Mouse (Mus musculus): ENCODE measurements around the gene Osbpl2. TPM values are rescaled to one million over a fixed set of nuclear protein-coding genes. Genes with fewer than 3 reads are reported as not detected.

Osbpl2 gene
- polyA plus RNA-seq, 1 experiment from 2014 or later, result 59.9 TPM

- H3K9me3 ChIP-seq (replicated peaks; ENCODE audit: control insufficient read depth, low read length), result no peaks in the 10 kb centered on the region
- no peak overlapping the region for H3K27ac ChIP-seq (ENCODE audit: low read depth, low read length)
- under 1% methylated on average over 41 of the region's 57 CpGs for WGBS
- H3K4me1 ChIP-seq (ENCODE audit: control insufficient read depth, insufficient read depth, low read length), result peaks cover 20% of the 10 kb centered on the region; the same call in 1 of the 2 replicates
- no peaks in the 10 kb centered on the region for H3K36me3 ChIP-seq (ENCODE audit: control insufficient read depth, insufficient read depth, low read length)
- H3K4me3 ChIP-seq (ENCODE audit: low read depth, low read length), result peak overlapping the region; percentile 52
- ATAC-seq, result peak; percentile 21; the same call in 1 of the 2 replicates
- peak overlapping the region; percentile 95 for H3K4me2 ChIP-seq (ENCODE audit: low read length)
- H3K27me3 ChIP-seq (replicated peaks; ENCODE audit: control insufficient read depth, insufficient read depth, low read length), result peaks cover 51% of the 10 kb centered on the region
- peak; percentile 50 for DNase-seq (ENCODE audit: low spot score)
- peak overlapping the region; percentile 62 for H3K9ac ChIP-seq (ENCODE audit: low read length)
Observed at GRCm38 (mm10) chr2:180103151-180103977, 15.7 kb upstream of the Osbpl2 start.

DNA sequence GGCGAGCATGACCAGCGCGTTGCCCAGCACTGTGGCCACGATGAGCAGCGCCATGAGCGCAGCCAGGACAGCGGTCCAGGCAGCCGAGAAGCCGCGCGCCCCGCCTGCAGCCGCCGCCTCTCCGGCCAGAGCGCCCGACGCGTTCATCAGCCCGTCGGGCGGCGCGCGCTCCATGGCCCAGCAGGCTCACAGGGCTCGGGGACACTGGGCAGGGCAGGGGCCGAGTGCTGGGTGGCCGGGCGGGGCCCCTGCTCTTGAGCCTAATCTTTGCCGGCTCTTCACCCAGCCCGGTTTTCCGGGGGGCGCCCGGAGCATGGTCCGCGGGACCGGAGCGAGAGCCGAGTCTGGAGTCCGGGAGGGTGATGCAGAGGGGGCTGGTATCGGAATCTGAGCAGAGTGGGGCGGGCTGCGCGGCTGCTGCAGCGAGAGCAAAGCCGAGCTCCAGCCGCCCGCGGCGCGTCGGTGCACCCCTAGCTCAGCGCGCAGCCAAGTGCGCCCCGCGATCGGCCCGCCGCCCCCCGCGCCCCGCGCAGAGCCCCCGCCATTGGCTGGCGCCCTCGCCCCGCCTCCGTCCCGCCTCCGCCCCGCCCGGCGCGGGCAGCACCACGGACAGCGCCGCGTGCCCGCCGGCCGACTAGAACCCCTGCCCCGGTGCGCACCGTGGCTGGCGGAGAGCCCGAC is 15.0 kb upstream of the Osbpl2 start, which contains the start of gene Hrh3:
Hrh3 (minus strand) TSS at position 511 of the 681 bp plus-strand sequence.
- peak within 1 kb of the TSS; percentile 95 for H3K4me2 ChIP-seq (ENCODE audit: low read length)
- peak; percentile 83 for ATAC-seq
- under 1% methylated on average over 82 of the region's 87 CpGs for WGBS
- H3K27me3 ChIP-seq (replicated peaks; ENCODE audit: control insufficient read depth, insufficient read depth, low read length), result peaks cover 51% of the 10 kb centered on the region
- peak within 1 kb of the TSS; percentile 52 for H3K4me3 ChIP-seq (ENCODE audit: low read depth, low read length)
- H3K9me3 ChIP-seq (replicated peaks; ENCODE audit: control insufficient read depth, low read length), result no peaks in the 10 kb centered on the region
- H3K9ac ChIP-seq (ENCODE audit: low read length), result peak within 1 kb of the TSS; percentile 62
- peaks cover 20% of the 10 kb centered on the region; the same call in 1 of the 2 replicates for H3K4me1 ChIP-seq (ENCODE audit: control insufficient read depth, insufficient read depth, low read length)
- DNase-seq (ENCODE audit: low spot score), result peak; percentile 61
- no peaks in the 10 kb centered on the region for H3K36me3 ChIP-seq (ENCODE audit: control insufficient read depth, insufficient read depth, low read length)
- no peak within 1 kb of the TSS for H3K27ac ChIP-seq (ENCODE audit: low read depth, low read length)

GRCm38 (mm10) chr2:180104659-180105377 is 14.3 kb upstream of the Osbpl2 start:
- Histone ChIP-seq H3K27me3 (replicated peaks; ENCODE audit: control insufficient read depth, insufficient read depth, low read length) (peaks cover 51% of the 10 kb centered on the region), H3K4me1 (ENCODE audit: control insufficient read depth, insufficient read depth, low read length) (peaks cover 16% of the 10 kb centered on the region; the same call in 1 of the 2 replicates), H3K4me3 (ENCODE audit: low read depth, low read length) (peak overlapping the region; percentile 52), H3K9ac (ENCODE audit: low read length) (peak overlapping the region; percentile 62; the same call in 1 of the 2 replicates), H3K27ac (ENCODE audit: low read depth, low read length) (no peak overlapping the region), H3K4me2 (ENCODE audit: low read length) (peak overlapping the region; percentile 95), H3K36me3 (ENCODE audit: control insufficient read depth, insufficient read depth, low read length) (no peaks in the 10 kb centered on the region), H3K9me3 (replicated peaks; ENCODE audit: control insufficient read depth, low read length) (no peaks in the 10 kb centered on the region)
- WGBS, result 9% methylated on average over 24 of the region's 24 CpGs
- DNase-seq (ENCODE audit: low spot score) (no peak), ATAC-seq (no peak)

DNA sequence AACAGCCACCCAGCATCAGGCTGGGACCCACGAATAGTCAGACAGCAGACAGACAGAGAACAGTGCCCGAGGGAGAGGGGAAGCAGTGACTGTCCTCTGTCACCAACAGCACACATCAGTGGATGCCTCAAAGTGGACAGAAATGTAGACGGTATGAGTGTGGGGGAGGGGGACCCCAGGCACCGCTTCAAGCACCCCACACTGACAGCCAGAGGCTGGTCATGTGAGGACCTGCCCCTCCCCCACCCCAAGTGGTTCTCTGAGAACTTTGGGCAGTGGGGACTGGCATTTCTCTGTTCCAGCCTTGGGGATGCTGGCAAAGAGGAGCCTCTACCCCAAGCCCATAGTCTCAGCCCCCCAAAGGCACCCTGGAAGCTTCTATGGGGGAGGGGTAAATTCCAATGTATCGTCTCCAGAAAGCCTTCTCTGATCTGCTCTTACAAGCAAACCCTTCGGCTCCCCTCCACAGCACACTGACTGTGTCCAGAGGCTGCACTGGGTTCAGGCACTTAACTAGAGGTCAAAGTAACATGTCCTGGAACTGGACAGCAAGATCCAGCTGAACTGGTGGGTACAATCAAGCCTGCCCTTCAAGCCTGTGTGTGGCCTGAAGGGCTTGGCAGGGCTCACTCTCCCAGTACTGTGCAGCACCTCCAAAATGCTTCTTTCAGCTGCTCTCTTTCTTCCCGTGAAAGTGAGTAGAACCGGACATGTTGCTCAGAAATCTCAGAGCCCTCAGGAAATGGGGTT is 13.5 kb upstream of the Osbpl2 start:
- WGBS, result 26% methylated on average over 8 of the region's 8 CpGs
- DNase-seq (ENCODE audit: low spot score), result no peak
- Histone ChIP-seq H3K4me1 (ENCODE audit: control insufficient read depth, insufficient read depth, low read length) (peaks cover 14% of the 10 kb centered on the region; the same call in 1 of the 2 replicates), H3K4me3 (ENCODE audit: low read depth, low read length) (no peak overlapping the region), H3K4me2 (ENCODE audit: low read length) (no peak overlapping the region), H3K9me3 (replicated peaks; ENCODE audit: control insufficient read depth, low read length) (no peaks in the 10 kb centered on the region), H3K27me3 (replicated peaks; ENCODE audit: control insufficient read depth, insufficient read depth, low read length) (peaks cover 49% of the 10 kb centered on the region), H3K27ac (ENCODE audit: low read depth, low read length) (no peak overlapping the region), H3K9ac (ENCODE audit: low read length) (no peak overlapping the region), H3K36me3 (ENCODE audit: control insufficient read depth, insufficient read depth, low read length) (no peaks in the 10 kb centered on the region)
- no peak for ATAC-seq

DNA sequence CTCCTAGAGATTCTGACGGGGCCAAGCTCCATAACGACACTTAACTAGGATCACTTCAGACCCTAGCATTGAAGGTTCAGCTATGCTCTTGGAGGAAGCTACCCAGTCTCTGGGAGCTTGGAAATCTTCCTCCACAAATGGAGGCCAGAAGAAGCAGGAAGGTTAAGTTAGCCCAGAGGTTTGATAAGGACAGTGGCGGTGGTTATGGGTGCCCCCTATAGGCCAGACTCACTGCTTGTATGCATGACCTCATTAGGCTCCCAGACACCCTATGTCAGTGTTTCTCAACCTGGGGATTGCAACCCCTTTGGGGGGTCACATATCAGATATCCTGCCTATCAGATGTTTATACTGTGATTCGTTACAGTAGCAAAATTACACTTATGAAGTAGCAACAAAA is 12.0 kb upstream of the Osbpl2 start:
- no peak overlapping the region for H3K9ac ChIP-seq (ENCODE audit: low read length)
- H3K27ac ChIP-seq (ENCODE audit: low read depth, low read length), result no peak overlapping the region
- H3K4me2 ChIP-seq (ENCODE audit: low read length), result no peak overlapping the region
- peaks cover 37% of the 10 kb centered on the region for H3K27me3 ChIP-seq (replicated peaks; ENCODE audit: control insufficient read depth, insufficient read depth, low read length)
- 65% methylated on average over 4 of the region's 4 CpGs for WGBS
- H3K4me1 ChIP-seq (ENCODE audit: control insufficient read depth, insufficient read depth, low read length), result peaks cover 14% of the 10 kb centered on the region; the same call in 1 of the 2 replicates
- no peaks in the 10 kb centered on the region for H3K36me3 ChIP-seq (ENCODE audit: control insufficient read depth, insufficient read depth, low read length)
- DNase-seq (ENCODE audit: low spot score) (no peak), ATAC-seq (no peak)
- H3K9me3 ChIP-seq (replicated peaks; ENCODE audit: control insufficient read depth, low read length), result no peaks in the 10 kb centered on the region
- no peak overlapping the region for H3K4me3 ChIP-seq (ENCODE audit: low read depth, low read length)

DNA sequence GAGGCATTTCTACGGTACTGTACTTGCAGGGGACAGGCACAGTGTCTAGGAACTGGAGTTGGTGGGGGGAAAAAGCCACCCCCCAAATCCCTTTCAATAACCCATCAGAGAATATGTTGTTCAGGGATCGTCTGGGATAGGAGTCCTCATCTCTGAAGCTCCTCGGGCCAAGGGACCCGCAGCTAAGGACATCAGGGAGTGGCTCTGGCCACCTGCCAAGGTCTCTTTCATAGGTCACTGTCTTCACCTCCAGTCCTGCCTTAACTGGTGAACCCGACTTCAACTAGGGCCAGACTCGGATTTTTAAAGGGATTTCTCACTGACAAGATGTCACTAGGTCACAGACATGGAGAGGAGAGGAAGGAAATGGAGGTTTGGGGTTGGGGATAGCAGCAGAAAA is 10.8 kb upstream of the Osbpl2 start:
- H3K4me3 ChIP-seq (ENCODE audit: low read depth, low read length), result no peak overlapping the region
- DNase-seq (ENCODE audit: low spot score) (no peak), ATAC-seq (no peak)
- H3K9me3 ChIP-seq (replicated peaks; ENCODE audit: control insufficient read depth, low read length), result no peaks in the 10 kb centered on the region
- H3K27me3 ChIP-seq (replicated peaks; ENCODE audit: control insufficient read depth, insufficient read depth, low read length), result peaks cover 25% of the 10 kb centered on the region
- H3K4me1 ChIP-seq (ENCODE audit: control insufficient read depth, insufficient read depth, low read length), result peaks cover 9% of the 10 kb centered on the region; the same call in 1 of the 2 replicates
- WGBS, result 75% methylated on average over 6 of the region's 6 CpGs
- H3K4me2 ChIP-seq (ENCODE audit: low read length), result no peak overlapping the region
- H3K9ac ChIP-seq (ENCODE audit: low read length), result no peak overlapping the region
- H3K27ac ChIP-seq (ENCODE audit: low read depth, low read length), result no peak overlapping the region
- no peaks in the 10 kb centered on the region for H3K36me3 ChIP-seq (ENCODE audit: control insufficient read depth, insufficient read depth, low read length)

- H3K4me1 ChIP-seq (ENCODE audit: control insufficient read depth, insufficient read depth, low read length), result peaks cover 39% of the 10 kb centered on the region
Observed at GRCm38 (mm10) chr2:180113909-180114890, 4.9 kb upstream of the Osbpl2 start.

More at GRCm38 (mm10) chr2:180113909-180114890, 4.9 kb upstream of the Osbpl2 start:
- H3K27ac ChIP-seq (ENCODE audit: low read depth, low read length), result 0 out of 2 replicates have a peak overlapping the region, but pooled peaks have one; percentile 9
- H3K4me3 ChIP-seq (ENCODE audit: low read depth, low read length), result no peak overlapping the region
- DNase-seq (ENCODE audit: low spot score) (peak; percentile 67), ATAC-seq (no peak)
- no peaks in the 10 kb centered on the region for H3K27me3 ChIP-seq (replicated peaks; ENCODE audit: control insufficient read depth, insufficient read depth, low read length)
- no peaks in the 10 kb centered on the region for H3K9me3 ChIP-seq (replicated peaks; ENCODE audit: control insufficient read depth, low read length)
- no peaks in the 10 kb centered on the region for H3K36me3 ChIP-seq (ENCODE audit: control insufficient read depth, insufficient read depth, low read length)
- H3K4me2 ChIP-seq (ENCODE audit: low read length), result no peak overlapping the region
- WGBS, result 51% methylated on average over 17 of the region's 17 CpGs
- no peak overlapping the region for H3K9ac ChIP-seq (ENCODE audit: low read length)

All from forebrain, embryonic 14.5 days (tissue).